Mouse (Mus musculus) hindbrain, embryonic 13.5 days (tissue): Measurements from ENCODE around the gene Pla2g2d. TPM values are rescaled to one million over a fixed set of nuclear protein-coding genes. Genes with fewer than 3 reads are reported as not detected.

Experiments
- ATAC-seq: fragments of 200-750 bp; cut with Nextera tagmentation; 2 replicates; pipeline ENCODE4 v1.8.0; 2017; ENCODE audit warnings: moderate TSS enrichment; ENCODE audit not compliant: low FRiP score
- H3K27ac ChIP-seq: fragments of 300-500 bp; sonication (generic); 2 replicates; pipeline ENCODE4 v1.5.1; 2015; ENCODE audit warnings: inconsistent platforms, mild to moderate bottlenecking, moderate library complexity
- H3K27me3 ChIP-seq: fragments of 300-500 bp; sonication (generic); 2 replicates; pipeline ENCODE4 v1.6.1; 2015; ENCODE audit warnings: mild to moderate bottlenecking, inconsistent platforms
- H3K36me3 ChIP-seq: fragments of 300-500 bp; sonication (generic); 2 replicates; pipeline ENCODE4 v1.6.1; 2015; ENCODE audit warnings: mild to moderate bottlenecking, inconsistent platforms
- H3K4me1 ChIP-seq: fragments of 300-500 bp; sonication (generic); replicated peaks from 2 replicates; pipeline ENCODE4 v1.6.1; 2015; ENCODE audit warnings: inconsistent platforms
- H3K4me2 ChIP-seq: fragments of 300-500 bp; sonication (generic); 2 replicates; pipeline ENCODE4 v1.6.1; 2015; ENCODE audit warnings: inconsistent platforms, mild to moderate bottlenecking, moderate library complexity
- H3K4me3 ChIP-seq: fragments of 300-500 bp; sonication (generic); 2 replicates; pipeline ENCODE4 v1.5.1; 2015; ENCODE audit warnings: mild to moderate bottlenecking, inconsistent platforms
- H3K9ac ChIP-seq: fragments of 300-500 bp; sonication (generic); 2 replicates; pipeline ENCODE4 v1.6.1; 2015; ENCODE audit warnings: mild to moderate bottlenecking, inconsistent platforms
- H3K9me3 ChIP-seq: fragments of 300-500 bp; sonication (generic); 2 replicates; pipeline ENCODE4 v1.6.1; 2016; ENCODE audit warnings: inconsistent platforms
- WGBS: fragments of 180-500 bp; shearing (Covaris S2); methylation state at CpG from one replicate; pipeline ENCODE4 v1.1.7; 2015; 5-methylcytosine and 5-hydroxymethylcytosine counted together
- polyA plus RNA-seq: library from polyadenylated mRNA; unstranded; fragments of >200 nt; fragmentation: Nextera tagmentation; extraction: Ambion mirVana; gene quantifications from 2 replicates; pipeline ENCODE4 v1.2.1, GENCODE M21; 2015

Gene Pla2g2d
- polyA plus RNA-seq: 0.90 and 1.8 TPM in 2 replicates

DNA sequence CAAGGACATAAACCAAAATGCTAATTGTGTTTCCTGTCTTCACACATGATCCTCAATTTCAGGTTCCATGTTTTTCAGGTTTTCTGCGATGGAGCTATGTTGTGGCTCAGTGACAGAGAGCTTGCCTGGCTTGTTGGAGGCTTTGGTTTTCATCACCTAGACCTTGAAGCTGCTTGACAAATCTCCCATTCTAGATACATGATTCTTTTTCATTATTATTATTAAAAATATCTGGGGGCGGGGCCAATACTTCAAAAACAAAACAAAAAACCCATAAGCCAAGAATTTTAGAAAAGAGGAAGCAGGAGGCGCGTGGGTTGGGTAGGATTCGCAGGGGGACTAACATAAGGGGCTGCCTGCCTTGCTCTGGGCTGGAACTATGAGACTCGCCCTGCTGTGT lies at the start of gene Pla2g2d:
TSS of gene Pla2g2d (plus strand) at position 301 of the 400 bp plus-strand sequence.
- peak within 1 kb of the TSS; percentile 78 for H3K27ac ChIP-seq
- peaks cover 15% of the 10 kb centered on the region for H3K4me1 ChIP-seq
- whole genome bisulfite sequencing: 94% methylated on average over 6 of the region's 6 CpGs
- H3K27me3 ChIP-seq: no peaks in the 10 kb centered on the region
- H3K9me3 ChIP-seq: no peaks in the 10 kb centered on the region
- H3K9ac ChIP-seq: no peak within 1 kb of the TSS
- no peak within 1 kb of the TSS for H3K4me2 ChIP-seq
- no peak for ATAC-seq
- H3K4me3 ChIP-seq: no peak within 1 kb of the TSS
- H3K36me3 ChIP-seq: no peaks in the 10 kb centered on the region

DNA sequence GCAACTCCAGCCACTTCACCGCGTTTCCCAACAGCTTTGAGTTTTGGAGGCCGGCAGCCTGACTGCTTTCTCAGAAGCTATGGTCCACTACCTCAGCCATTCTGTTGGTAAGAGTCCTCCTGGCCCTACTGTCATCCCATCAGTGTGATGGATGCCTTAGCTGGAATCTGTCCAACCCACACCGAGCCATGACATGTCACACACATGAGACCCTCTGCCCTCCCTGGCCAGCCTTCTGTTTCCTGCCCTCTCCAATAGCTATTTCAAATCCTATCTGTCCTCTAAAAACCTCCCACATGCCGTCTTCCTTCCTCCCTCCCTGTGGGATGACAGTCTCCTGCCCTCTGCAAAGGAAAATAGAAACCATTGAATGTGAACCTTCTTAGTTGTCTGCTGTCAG lies 49.8 kb upstream of the Pla2g2d start:
- Histone ChIP-seq H3K27ac (no peak overlapping the region), H3K36me3 (no peaks in the 10 kb centered on the region), H3K4me3 (no peak overlapping the region), H3K4me2 (peak overlapping the region; percentile 60), H3K4me1 (peaks cover 33% of the 10 kb centered on the region), H3K27me3 (no peaks in the 10 kb centered on the region), H3K9ac (no peak overlapping the region), H3K9me3 (no peaks in the 10 kb centered on the region)
- ATAC-seq: no peak
- WGBS: 72% methylated on average over 5 of the region's 5 CpGs

DNA sequence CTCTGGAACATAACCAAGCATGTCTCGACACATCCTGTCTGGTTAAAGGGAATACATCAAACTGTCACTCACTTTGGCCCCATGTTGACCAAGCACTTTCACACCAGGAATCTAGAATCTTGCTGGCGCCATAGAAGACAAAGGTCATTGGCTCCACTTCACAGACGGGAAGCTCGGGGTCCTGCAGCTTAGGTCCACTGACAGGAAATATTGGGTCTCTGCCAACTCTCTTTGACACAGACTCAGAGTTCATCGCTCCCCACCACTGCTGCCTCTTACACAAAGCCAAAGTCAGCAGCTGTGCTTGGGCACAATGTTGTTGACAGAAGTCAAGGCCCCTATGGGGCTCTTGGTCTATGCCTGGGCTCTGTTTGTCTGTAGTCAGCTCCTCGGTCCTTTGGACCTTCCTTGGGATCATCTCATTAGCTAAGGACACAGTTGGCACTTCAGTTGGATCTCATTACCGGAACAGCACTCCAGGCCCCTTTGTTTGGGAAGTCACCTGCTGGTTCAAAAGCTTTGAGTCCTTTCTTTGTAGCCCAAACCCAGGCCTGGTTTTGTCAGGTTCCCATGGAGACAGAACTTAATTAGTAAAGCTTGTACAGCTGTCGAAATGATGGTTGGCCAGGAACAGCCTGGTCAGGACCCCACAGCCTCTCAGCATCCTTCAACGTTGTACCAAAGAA lies 46.4 kb upstream of the Pla2g2d start:
- Histone ChIP-seq H3K9ac (no peak overlapping the region), H3K27me3 (no peaks in the 10 kb centered on the region), H3K9me3 (no peaks in the 10 kb centered on the region), H3K4me3 (no peak overlapping the region), H3K4me1 (peaks cover 28% of the 10 kb centered on the region), H3K27ac (no peak overlapping the region), H3K4me2 (no peak overlapping the region), H3K36me3 (no peaks in the 10 kb centered on the region)
- ATAC-seq: peak; percentile 44; the same call in 1 of the 2 replicates
- WGBS: 24% methylated on average over 9 of the region's 9 CpGs

DNA sequence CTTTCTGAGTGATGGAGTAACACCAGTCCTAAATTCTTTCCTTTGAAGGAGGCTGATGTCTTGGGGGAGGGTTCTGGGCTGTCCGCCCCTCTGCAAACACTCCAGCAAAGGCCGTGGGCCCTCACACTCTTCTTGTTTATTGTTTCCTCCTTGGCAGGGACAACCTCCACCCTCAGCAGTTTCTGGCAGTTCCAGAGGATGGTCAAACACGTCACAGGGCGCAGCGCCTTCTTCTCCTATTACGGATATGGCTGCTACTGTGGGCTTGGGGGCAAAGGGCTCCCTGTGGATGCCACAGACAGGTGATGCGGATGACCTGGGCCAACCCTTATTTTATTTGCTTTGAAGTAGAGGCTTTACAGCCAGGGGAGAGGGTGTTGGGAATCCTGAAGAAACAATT lies 41.4 kb upstream of the Pla2g2d start:
- no peaks in the 10 kb centered on the region for H3K36me3 ChIP-seq
- no peaks in the 10 kb centered on the region for H3K27me3 ChIP-seq
- no peak overlapping the region for H3K4me2 ChIP-seq
- no peak for ATAC-seq
- no peak overlapping the region for H3K4me3 ChIP-seq
- no peak overlapping the region for H3K27ac ChIP-seq
- 79% methylated on average over 7 of the region's 7 CpGs for whole genome bisulfite sequencing
- no peak overlapping the region for H3K9ac ChIP-seq
- H3K9me3 ChIP-seq: no peaks in the 10 kb centered on the region
- peaks cover 26% of the 10 kb centered on the region for H3K4me1 ChIP-seq

DNA sequence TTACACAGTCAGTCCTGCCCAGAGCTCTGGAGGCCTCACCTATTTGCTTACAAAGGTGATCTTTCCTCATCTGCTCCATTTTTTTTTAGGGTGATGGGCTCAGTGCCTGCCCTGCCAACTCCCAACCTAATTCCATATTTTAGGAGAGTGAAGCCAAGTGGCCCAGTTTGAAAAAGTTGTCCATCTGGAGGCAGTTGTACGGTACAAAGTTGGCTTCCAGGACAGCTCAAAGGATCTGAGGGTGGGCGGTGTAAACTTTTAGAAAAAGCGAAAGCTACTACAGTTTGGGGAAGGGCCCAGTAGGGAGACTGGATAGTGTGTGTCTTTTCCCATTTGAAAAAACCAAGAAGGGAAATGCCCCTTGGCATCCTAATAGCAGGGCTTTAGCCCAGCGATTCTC lies 40.7 kb upstream of the Pla2g2d start:
- no peaks in the 10 kb centered on the region for H3K27me3 ChIP-seq
- no peaks in the 10 kb centered on the region for H3K9me3 ChIP-seq
- H3K36me3 ChIP-seq: no peaks in the 10 kb centered on the region
- no peak overlapping the region for H3K27ac ChIP-seq
- no peak overlapping the region for H3K9ac ChIP-seq
- H3K4me1 ChIP-seq: peaks cover 27% of the 10 kb centered on the region
- H3K4me2 ChIP-seq: no peak overlapping the region
- ATAC-seq: no peak
- 95% methylated on average over 4 of the region's 4 CpGs for WGBS
- no peak overlapping the region for H3K4me3 ChIP-seq

DNA sequence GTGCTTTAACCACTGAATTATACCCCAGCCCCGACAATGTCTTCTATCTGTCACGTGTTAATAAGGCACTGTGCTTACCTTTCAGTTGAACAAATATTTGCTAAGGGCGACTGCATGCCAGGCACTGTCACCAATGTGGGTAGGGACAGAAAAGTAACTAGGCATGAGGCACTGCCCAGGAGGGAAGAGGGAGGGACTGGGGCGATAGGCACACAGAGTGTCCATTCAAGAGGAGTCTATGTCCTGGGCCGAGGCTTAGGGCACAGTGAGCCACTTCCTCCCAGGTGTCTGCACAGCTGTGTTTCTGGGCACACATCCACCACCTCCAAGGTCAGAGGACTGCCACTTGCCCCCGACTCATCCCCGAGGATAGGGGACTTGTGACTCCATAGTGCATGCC lies 38.5 kb upstream of the Pla2g2d start, which contains the start of gene Ubxn10:
TSS of gene Ubxn10 (minus strand) at position 137 of the 400 bp plus-strand sequence.
- Histone ChIP-seq H3K4me2 (no peak within 1 kb of the TSS), H3K36me3 (no peaks in the 10 kb centered on the region), H3K27me3 (no peaks in the 10 kb centered on the region), H3K4me1 (peaks cover 27% of the 10 kb centered on the region), H3K27ac (no peak within 1 kb of the TSS), H3K9ac (0 out of 2 replicates have a peak within 1 kb of the TSS, but pooled peaks have one; percentile 35), H3K4me3 (no peak within 1 kb of the TSS), H3K9me3 (no peaks in the 10 kb centered on the region)
- ATAC-seq: no peak
- WGBS: 72% methylated on average over 7 of the region's 7 CpGs

DNA sequence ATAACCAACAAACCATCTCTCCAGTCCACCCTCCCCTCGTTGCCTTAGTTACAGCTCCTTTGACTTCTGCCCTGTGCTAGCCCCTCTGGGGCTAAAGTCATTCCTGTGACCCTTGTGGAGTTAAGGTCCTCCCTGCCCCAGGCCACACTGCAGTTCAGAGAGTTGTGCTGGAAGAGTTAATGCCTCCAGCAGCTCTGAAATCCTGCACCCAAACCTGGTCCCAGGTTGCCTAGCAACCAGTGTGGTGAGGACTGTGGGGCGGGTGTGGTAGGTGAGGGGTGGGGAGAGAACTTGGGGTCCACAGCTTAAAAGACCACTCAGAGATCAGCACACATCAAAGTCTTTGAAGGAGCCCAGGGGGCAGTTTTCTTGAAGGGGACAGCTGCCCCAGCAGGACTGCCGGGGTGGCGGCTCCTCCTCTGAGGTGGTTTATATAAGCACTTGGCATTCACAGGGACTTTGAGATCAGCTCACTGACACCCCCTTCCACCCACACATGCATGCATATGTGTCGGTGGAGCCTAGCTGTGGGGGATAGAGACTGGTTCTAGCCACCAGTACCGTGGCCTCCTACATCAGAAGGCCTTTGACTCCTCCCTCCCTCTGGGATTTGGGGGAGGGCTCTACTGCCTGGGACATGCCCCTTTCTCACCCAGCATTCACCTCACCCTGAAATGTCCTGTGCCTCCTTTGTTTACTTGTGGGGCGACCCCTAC lies 36.2 kb upstream of the Pla2g2d start:
- H3K9me3 ChIP-seq: no peaks in the 10 kb centered on the region
- H3K27me3 ChIP-seq: no peaks in the 10 kb centered on the region
- no peak for ATAC-seq
- peaks cover 27% of the 10 kb centered on the region for H3K4me1 ChIP-seq
- no peak overlapping the region for H3K27ac ChIP-seq
- no peak overlapping the region for H3K4me2 ChIP-seq
- no peak overlapping the region for H3K9ac ChIP-seq
- no peak overlapping the region for H3K4me3 ChIP-seq
- H3K36me3 ChIP-seq: no peaks in the 10 kb centered on the region
- WGBS: 13% methylated on average over 7 of the region's 7 CpGs

DNA sequence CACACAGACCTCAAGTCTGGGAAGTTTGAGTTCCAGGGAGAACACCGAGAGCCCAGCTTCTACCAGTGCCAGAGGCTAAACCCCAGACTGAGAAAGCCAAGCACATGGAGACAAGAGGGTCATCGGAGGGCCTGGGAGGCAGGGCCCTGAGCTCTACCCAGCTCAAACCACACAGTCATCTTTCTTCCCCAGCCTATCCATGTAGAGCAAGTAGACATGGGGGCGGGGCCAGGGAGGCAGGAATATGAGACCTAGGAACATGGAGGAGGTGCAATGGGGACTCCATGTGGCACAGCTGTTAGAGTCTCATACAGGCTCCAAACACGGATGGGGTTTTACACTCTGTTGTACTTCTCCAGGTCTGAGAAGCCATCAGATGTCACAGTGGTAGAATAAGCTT lies 29.7 kb upstream of the Pla2g2d start:
- Histone ChIP-seq H3K4me1 (peaks cover 19% of the 10 kb centered on the region), H3K36me3 (no peaks in the 10 kb centered on the region), H3K27me3 (0 out of 2 replicates have a peak, but pooled peaks cover 5% of the 10 kb centered on the region), H3K4me3 (no peak overlapping the region), H3K9me3 (no peaks in the 10 kb centered on the region), H3K9ac (no peak overlapping the region), H3K27ac (no peak overlapping the region), H3K4me2 (no peak overlapping the region)
- ATAC-seq: no peak
- 76% methylated on average over 4 of the region's 4 CpGs for WGBS

DNA sequence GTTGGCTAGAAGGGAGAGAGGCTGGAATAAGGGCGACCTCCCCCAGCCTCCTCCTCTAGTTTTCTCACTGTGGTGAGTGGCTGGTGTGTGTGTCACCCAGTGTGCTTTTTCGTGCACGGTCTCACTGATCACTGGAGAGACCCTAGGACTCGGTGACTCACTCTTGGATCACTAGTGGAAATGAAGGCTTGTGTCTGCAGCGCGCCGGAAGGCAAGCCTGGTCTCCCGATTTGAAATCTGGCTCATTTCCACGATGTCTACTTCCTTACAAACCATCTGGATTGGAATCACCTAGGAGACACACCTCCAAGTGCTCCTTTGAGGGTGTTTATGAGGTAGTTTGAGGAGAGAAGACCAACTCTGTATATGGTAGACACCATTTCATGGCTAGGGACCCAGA lies 28.7 kb upstream of the Pla2g2d start:
- Histone ChIP-seq H3K4me2 (no peak overlapping the region), H3K9me3 (no peaks in the 10 kb centered on the region), H3K4me3 (no peak overlapping the region), H3K9ac (no peak overlapping the region), H3K4me1 (peaks cover 19% of the 10 kb centered on the region), H3K36me3 (no peaks in the 10 kb centered on the region), H3K27me3 (0 out of 2 replicates have a peak, but pooled peaks cover 5% of the 10 kb centered on the region), H3K27ac (no peak overlapping the region)
- ATAC-seq: no peak
- WGBS: 91% methylated on average over 9 of the region's 9 CpGs

DNA sequence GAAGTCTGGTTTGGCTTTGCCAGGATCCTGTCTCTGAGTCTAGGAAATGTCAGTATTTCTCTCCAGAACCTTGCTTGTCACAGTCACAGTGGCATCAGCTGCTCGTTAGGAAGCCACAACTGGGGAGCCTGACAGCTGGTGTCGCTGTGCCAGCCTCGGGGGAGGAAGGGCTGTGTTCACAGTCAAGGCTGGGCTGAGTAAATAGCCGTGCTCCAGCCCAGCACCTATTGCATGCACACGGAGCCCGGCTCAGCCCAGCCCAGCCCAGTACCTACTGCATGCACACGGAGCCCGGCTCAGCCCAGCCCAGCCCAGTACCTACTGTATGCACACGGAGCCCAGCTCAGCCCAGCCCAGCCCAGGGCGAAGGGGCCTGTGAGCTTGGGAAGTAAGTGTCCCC lies 27.7 kb upstream of the Pla2g2d start:
- WGBS: 54% methylated on average over 10 of the region's 10 CpGs
- peak; percentile 75 for ATAC-seq
- H3K4me2 ChIP-seq: no peak overlapping the region
- no peak overlapping the region for H3K9ac ChIP-seq
- no peaks in the 10 kb centered on the region for H3K9me3 ChIP-seq
- no peak overlapping the region for H3K4me3 ChIP-seq
- H3K27ac ChIP-seq: peak overlapping the region; percentile 50
- H3K27me3 ChIP-seq: 0 out of 2 replicates have a peak, but pooled peaks cover 5% of the 10 kb centered on the region
- H3K4me1 ChIP-seq: peaks cover 19% of the 10 kb centered on the region
- no peaks in the 10 kb centered on the region for H3K36me3 ChIP-seq

DNA sequence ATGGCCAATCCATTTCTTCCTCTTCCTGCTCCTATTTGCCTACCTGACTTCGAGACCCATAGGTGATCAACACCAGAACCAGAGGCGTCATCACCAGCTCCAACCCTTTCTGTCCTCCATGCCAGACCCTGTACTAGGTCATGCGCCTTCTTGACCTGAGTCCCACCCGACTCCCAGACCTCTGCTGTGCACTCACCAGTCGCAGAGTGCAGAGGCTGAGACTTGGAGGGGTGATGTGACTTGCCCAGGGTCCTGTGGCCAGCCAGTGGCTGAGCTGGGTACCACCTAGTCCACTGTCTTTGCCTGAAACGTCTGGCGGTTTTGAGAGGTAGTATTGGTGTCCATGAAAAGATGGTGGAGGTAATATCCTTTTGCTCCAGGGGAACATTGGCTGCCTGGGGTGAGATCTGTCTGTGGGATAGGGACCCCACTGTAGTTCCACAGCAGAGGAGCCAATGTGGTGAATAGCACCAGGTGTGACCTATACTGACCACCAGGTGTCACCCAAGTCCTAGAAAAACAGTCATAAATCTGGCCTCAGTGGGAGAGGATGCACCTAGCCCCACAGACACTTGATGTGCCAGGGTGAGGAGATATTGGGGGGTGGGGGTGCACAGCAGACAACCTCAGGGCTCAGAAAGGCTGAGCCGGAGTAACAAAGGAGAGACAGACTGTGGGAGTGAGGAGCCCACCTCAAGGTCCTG lies 27.0 kb upstream of the Pla2g2d start:
- peak; percentile 59 for ATAC-seq
- WGBS: 51% methylated on average over 8 of the region's 8 CpGs
- no peak overlapping the region for H3K27ac ChIP-seq

DNA sequence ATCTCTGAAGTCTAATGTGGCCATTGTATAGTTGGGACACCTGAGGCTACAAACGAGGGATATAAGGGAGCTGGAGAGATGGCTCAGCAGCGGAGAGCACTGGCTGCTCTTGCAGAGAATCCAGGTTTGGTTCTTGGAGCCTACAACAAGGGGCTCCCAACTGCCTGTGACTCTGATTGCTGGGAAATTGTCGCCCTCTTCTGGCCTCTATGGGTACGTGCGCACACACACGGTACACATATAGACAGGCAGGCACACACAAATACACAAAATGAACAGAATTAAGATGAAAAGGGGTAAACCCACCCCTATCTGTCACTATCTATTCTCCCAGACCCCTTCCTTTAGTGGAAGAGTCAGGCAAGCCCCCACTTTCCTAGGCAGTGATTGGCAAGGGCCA lies 22.9 kb upstream of the Pla2g2d start:
- Histone ChIP-seq H3K9me3 (no peaks in the 10 kb centered on the region), H3K4me3 (no peak overlapping the region), H3K4me1 (peaks cover 38% of the 10 kb centered on the region), H3K9ac (no peak overlapping the region), H3K27ac (no peak overlapping the region), H3K27me3 (no peaks in the 10 kb centered on the region), H3K4me2 (no peak overlapping the region), H3K36me3 (no peaks in the 10 kb centered on the region)
- 95% methylated on average over 6 of the region's 6 CpGs for WGBS
- ATAC-seq: no peak

More for the DNA sequence above, 27.0 kb upstream of the Pla2g2d start:
- no peaks in the 10 kb centered on the region for H3K9me3 ChIP-seq
- H3K36me3 ChIP-seq: no peaks in the 10 kb centered on the region
- H3K27me3 ChIP-seq: 0 out of 2 replicates have a peak, but pooled peaks cover 5% of the 10 kb centered on the region
- no peak overlapping the region for H3K4me2 ChIP-seq
- H3K4me3 ChIP-seq: no peak overlapping the region
- H3K4me1 ChIP-seq: peaks cover 19% of the 10 kb centered on the region
- H3K9ac ChIP-seq: no peak overlapping the region; the same call in 1 of the 2 replicates
